Mouse (Mus musculus) C2C12 (cell line): ENCODE measurements at regions not wholly inside any gene's neighbourhood (a gene's known extent, or its start where the extent isn't known, plus 50 kb on each side); places are given as distances from the start of the nearest gene placed in this dataset.

Experiments used
- H3K27me3 ChIP-seq: one replicate; pipeline ENCODE4 v1.6.1; 2011; ENCODE audit not compliant: control insufficient read depth, insufficient read depth, insufficient read length
- H3K36me3 ChIP-seq: one replicate; pipeline ENCODE4 v1.6.1; 2011; ENCODE audit not compliant: control insufficient read depth, insufficient read depth
- H3K4me3 ChIP-seq: one replicate; pipeline ENCODE4 v1.5.1; 2011; ENCODE audit warnings: mild to moderate bottlenecking, control low read depth; ENCODE audit not compliant: poor library complexity, insufficient read depth, severe bottlenecking
- H3K79me2 ChIP-seq: one replicate; pipeline ENCODE4 v1.6.1; 2011; ENCODE audit not compliant: control insufficient read depth, insufficient read depth
- H3K79me3 ChIP-seq: one replicate; pipeline ENCODE4 v1.6.1; 2011; ENCODE audit warnings: low read depth, control low read depth
- H3ac ChIP-seq: one replicate; pipeline ENCODE3; 2011; ENCODE audit warnings: low read depth; ENCODE audit not compliant: control insufficient read depth, insufficient read length
- CEBPB ChIP-seq: IDR thresholded peaks from one replicate; pipeline ENCODE4 v1.6.1; 2011; ENCODE audit warnings: low read depth, mild to moderate bottlenecking, control low read depth, moderate library complexity
- CTCF ChIP-seq: IDR thresholded peaks from one replicate; pipeline ENCODE4 v1.5.1; 2011; ENCODE audit not compliant: control insufficient read depth, insufficient read depth, insufficient read length
- FOSL1 ChIP-seq: IDR thresholded peaks from one replicate; pipeline ENCODE4 v1.8.0; 2011; ENCODE audit warnings: mild to moderate bottlenecking, low read length; ENCODE audit not compliant: poor library complexity, insufficient read depth, severe bottlenecking
- MAX ChIP-seq: IDR thresholded peaks from one replicate; pipeline ENCODE4 v1.6.1; 2011; ENCODE audit warnings: mild to moderate bottlenecking, control low read depth
- MYOD1 ChIP-seq: IDR thresholded peaks from one replicate; pipeline ENCODE4 v1.6.1; 2011; ENCODE audit warnings: low read depth; ENCODE audit not compliant: control insufficient read depth, insufficient read length
- MYOG ChIP-seq: IDR thresholded peaks from one replicate; pipeline ENCODE4 v1.6.1; 2011; ENCODE audit not compliant: control insufficient read depth, insufficient read length; ENCODE audit errors: extremely low read depth
- USF1 ChIP-seq: IDR thresholded peaks from one replicate; pipeline ENCODE4 v1.6.1; 2011; ENCODE audit warnings: low read depth, mild to moderate bottlenecking, control low read depth, moderate library complexity

DNA sequence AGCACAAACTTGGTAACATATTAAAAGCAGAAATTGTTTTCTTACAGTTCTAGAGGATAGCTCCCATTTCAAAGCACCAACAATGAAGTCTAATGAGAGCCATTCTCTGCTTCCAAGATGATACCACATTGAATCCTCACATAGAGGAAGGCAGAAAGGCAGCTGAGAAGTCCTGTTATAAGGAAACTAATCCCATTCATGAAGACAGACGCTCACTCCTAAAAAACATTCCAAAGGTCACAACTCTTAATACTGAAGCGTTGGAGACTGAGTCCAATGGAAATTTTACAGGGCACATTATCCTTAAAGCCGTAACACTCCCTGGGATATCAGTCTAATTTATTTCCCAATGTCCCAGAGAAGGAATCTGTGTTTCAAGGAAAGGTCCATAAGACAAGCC, 75.4 kb upstream of the Trabd2b start:
- no peak overlapping the region for H3ac ChIP-seq
- H3K27me3 ChIP-seq = no peaks in the 10 kb centered on the region
- H3K79me3 ChIP-seq = no peaks in the 10 kb centered on the region
- H3K36me3 ChIP-seq = no peaks in the 10 kb centered on the region
- no peak overlapping the region for H3K4me3 ChIP-seq
- no peaks in the 10 kb centered on the region for H3K79me2 ChIP-seq
- TF ChIP-seq MAX = no peak
- no peak for TF ChIP-seq USF1
- TF ChIP-seq CEBPB = no peak
- no peak for TF ChIP-seq MYOD1
- no peak for TF ChIP-seq CTCF
- no peak for TF ChIP-seq FOSL1
- no peak for TF ChIP-seq MYOG

- TF ChIP-seq FOSL1 = no peak
- no peak for TF ChIP-seq MYOG
- no peak for TF ChIP-seq USF1
- no peak for TF ChIP-seq MAX
- no peak overlapping the region for H3K4me3 ChIP-seq
- H3K36me3 ChIP-seq = no peaks in the 10 kb centered on the region
- H3K27me3 ChIP-seq = no peaks in the 10 kb centered on the region
- H3K79me3 ChIP-seq = no peaks in the 10 kb centered on the region
- no peaks in the 10 kb centered on the region for H3K79me2 ChIP-seq
- no peak overlapping the region for H3ac ChIP-seq
Observed at GRCm38 (mm10) chr4:114334850-114335249, 71.7 kb upstream of the Trabd2b start.

- no peaks in the 10 kb centered on the region for H3K79me2 ChIP-seq
- H3K4me3 ChIP-seq = no peak overlapping the region
- no peak overlapping the region for H3ac ChIP-seq
- no peaks in the 10 kb centered on the region for H3K36me3 ChIP-seq
- TF ChIP-seq MYOD1 = no peak
- TF ChIP-seq MYOG = no peak
- TF ChIP-seq CTCF = no peak
- no peak for TF ChIP-seq MAX
- peak; percentile 75 for TF ChIP-seq CEBPB
- TF ChIP-seq FOSL1 = no peak
- TF ChIP-seq USF1 = no peak
- H3K79me3 ChIP-seq = no peaks in the 10 kb centered on the region
- H3K27me3 ChIP-seq = no peaks in the 10 kb centered on the region
Observed at GRCm38 (mm10) chr4:114336029-114336746, 70.3 kb upstream of the Trabd2b start.

DNA sequence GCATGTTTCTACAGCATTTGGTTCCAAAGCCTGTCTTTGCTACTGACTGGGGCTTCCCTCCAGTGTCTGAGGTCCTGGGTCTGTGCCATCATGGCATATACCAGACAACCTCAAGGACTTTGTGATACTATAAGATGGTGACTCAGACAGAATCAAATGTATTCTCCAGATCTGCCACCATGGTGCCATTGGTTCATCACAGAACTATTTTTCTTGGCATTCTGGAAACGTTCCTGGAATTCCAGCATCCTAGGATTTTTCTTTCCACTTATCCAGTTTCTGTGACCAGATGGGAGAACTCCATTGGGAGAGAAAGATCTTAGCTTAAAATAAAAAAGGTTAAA, 69.8 kb upstream of the Trabd2b start:
- no peak overlapping the region for H3K4me3 ChIP-seq
- no peaks in the 10 kb centered on the region for H3K79me2 ChIP-seq
- H3K27me3 ChIP-seq = no peaks in the 10 kb centered on the region
- H3K79me3 ChIP-seq = no peaks in the 10 kb centered on the region
- TF ChIP-seq FOSL1 (no peak), MYOG (no peak), MAX (no peak), CTCF (no peak), USF1 (no peak), CEBPB (no peak), MYOD1 (no peak)
- no peak overlapping the region for H3ac ChIP-seq
- no peaks in the 10 kb centered on the region for H3K36me3 ChIP-seq

DNA sequence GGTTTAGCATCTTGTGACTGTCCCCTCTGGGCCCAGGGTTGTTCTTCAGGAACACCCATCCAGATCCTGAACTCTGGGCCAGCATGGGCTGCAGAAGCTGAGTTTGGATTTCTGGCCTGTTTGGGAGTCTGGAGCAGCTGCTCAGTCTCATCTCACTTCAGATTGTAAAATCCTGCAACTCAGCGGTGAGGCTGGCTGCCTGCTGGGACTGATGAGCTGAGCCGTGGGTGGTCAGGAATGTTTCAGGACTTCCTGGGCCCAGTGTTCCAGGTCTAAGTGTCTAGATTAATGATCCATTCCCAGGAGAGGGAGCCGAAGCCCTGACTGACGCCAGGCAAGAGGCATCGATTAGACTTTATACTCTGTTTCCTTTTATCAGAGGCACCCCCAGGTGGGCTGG, 66.7 kb upstream of the Trabd2b start:
- Histone ChIP-seq H3K36me3 (no peaks in the 10 kb centered on the region), H3K79me3 (no peaks in the 10 kb centered on the region), H3K4me3 (no peak overlapping the region), H3ac (no peak overlapping the region), H3K79me2 (no peaks in the 10 kb centered on the region), H3K27me3 (no peaks in the 10 kb centered on the region)
- TF ChIP-seq MYOD1 (peak; percentile 55), CTCF (no peak), MAX (no peak)

- Histone ChIP-seq H3ac (no peak overlapping the region), H3K27me3 (no peaks in the 10 kb centered on the region), H3K36me3 (no peaks in the 10 kb centered on the region), H3K79me2 (no peaks in the 10 kb centered on the region), H3K4me3 (no peak overlapping the region), H3K79me3 (no peaks in the 10 kb centered on the region)
- TF ChIP-seq MYOD1 = no peak
- no peak for TF ChIP-seq USF1
- TF ChIP-seq CEBPB = no peak
- TF ChIP-seq MAX = no peak
- TF ChIP-seq CTCF = no peak
- no peak for TF ChIP-seq FOSL1
- TF ChIP-seq MYOG = no peak
Observed at GRCm38 (mm10) chr4:114345154-114345553, 61.4 kb upstream of the Trabd2b start.
